Mouse (Mus musculus) myocyte (in vitro differentiated cells): ENCODE data around the gene Ipo11. TPM values are rescaled to one million over a fixed set of nuclear protein-coding genes. Genes with fewer than 3 reads are reported as not detected.

Experiments used
- H3K27me3 ChIP-seq: one replicate; pipeline ENCODE4 v1.6.1; 2011; ENCODE audit not compliant: control insufficient read depth, insufficient read depth, insufficient read length
- H3K36me3 ChIP-seq: one replicate; pipeline ENCODE4 v1.6.1; 2011; ENCODE audit not compliant: control insufficient read depth, insufficient read depth
- H3K4me2 ChIP-seq: one replicate; pipeline ENCODE4 v1.6.1; 2011; ENCODE audit warnings: low read depth, control low read depth
- H3K4me3 ChIP-seq: one replicate; pipeline ENCODE4 v1.5.1; 2011; ENCODE audit warnings: mild to moderate bottlenecking, control low read depth, moderate library complexity
- H3K79me2 ChIP-seq: one replicate; pipeline ENCODE4 v1.6.1; 2011; ENCODE audit not compliant: control insufficient read depth, insufficient read depth
- H3ac ChIP-seq: one replicate; pipeline ENCODE4 v1.6.1; 2011; ENCODE audit not compliant: control insufficient read depth, insufficient read length
- CEBPB ChIP-seq: IDR thresholded peaks from 2 replicates; pipeline ENCODE4 v1.6.1; 2011; ENCODE audit warnings: mild to moderate bottlenecking, moderate library complexity; ENCODE audit not compliant: poor library complexity, insufficient read depth, severe bottlenecking
- E2F4 ChIP-seq: IDR thresholded peaks from one replicate; pipeline ENCODE4 v1.6.1; 2011; ENCODE audit warnings: mild to moderate bottlenecking, control low read depth, moderate library complexity; ENCODE audit not compliant: insufficient read depth
- MAX ChIP-seq: IDR thresholded peaks from one replicate; pipeline ENCODE4 v1.6.1; 2011; ENCODE audit warnings: low read depth, mild to moderate bottlenecking, control low read depth
- MYOD1 ChIP-seq, 3 experiments: IDR thresholded peaks; one replicate each; pipeline ENCODE4 v1.6.1; 2011; ENCODE audit warnings: control low read depth in 2 of 3, low read depth in 2 of 3, mild to moderate bottlenecking in 2 of 3, moderate library complexity in 1 of 3; ENCODE audit not compliant: insufficient read length in 2 of 3, control insufficient read depth in 1 of 3
- MYOG ChIP-seq, 3 experiments: IDR thresholded peaks; one replicate each; pipeline ENCODE4 v1.6.1; 2011; ENCODE audit warnings: control low read depth in 2 of 3, low read depth in 2 of 3, mild to moderate bottlenecking in 2 of 3; ENCODE audit not compliant: insufficient read length in 2 of 3, control insufficient read depth in 1 of 3, insufficient read depth in 1 of 3
- POLR2A ChIP-seq: IDR thresholded peaks from one replicate; pipeline ENCODE4 v1.6.1; 2011; ENCODE audit warnings: low read depth, mild to moderate bottlenecking, control low read depth, moderate library complexity; ENCODE audit not compliant: insufficient read length
- POLR2AphosphoS2 ChIP-seq: IDR thresholded peaks from one replicate; pipeline ENCODE4 v1.6.1; 2011; ENCODE audit warnings: low read depth, control low read depth; ENCODE audit not compliant: insufficient read length
- REST ChIP-seq: IDR thresholded peaks from one replicate; pipeline ENCODE4 v1.6.1; 2011; ENCODE audit warnings: mild to moderate bottlenecking, control low read depth, moderate library complexity; ENCODE audit not compliant: insufficient read depth, insufficient read length
- TCF12 ChIP-seq: IDR thresholded peaks from one replicate; pipeline ENCODE4 v1.6.1; 2011; ENCODE audit warnings: mild to moderate bottlenecking, control low read depth; ENCODE audit not compliant: poor library complexity, insufficient read depth, severe bottlenecking
- TCF3 ChIP-seq: IDR thresholded peaks from one replicate; pipeline ENCODE4 v1.6.1; 2011; ENCODE audit warnings: low read depth, control low read depth; ENCODE audit not compliant: insufficient read length
- USF1 ChIP-seq: IDR thresholded peaks from one replicate; pipeline ENCODE4 v1.6.1; 2011; ENCODE audit warnings: low read depth, mild to moderate bottlenecking, control low read depth, moderate library complexity
- polyA plus RNA-seq: library from polyadenylated mRNA; unstranded; fragments of >200 nt; fragmentation: generic; extraction: Trizol; gene quantifications from one replicate; pipeline ENCODE4 v1.2.1, GENCODE M21; 2012; ENCODE audit warnings: missing spikeins

The Ipo11 gene
- polyA plus RNA-seq, 1 experiment, result 10.4 TPM

DNA sequence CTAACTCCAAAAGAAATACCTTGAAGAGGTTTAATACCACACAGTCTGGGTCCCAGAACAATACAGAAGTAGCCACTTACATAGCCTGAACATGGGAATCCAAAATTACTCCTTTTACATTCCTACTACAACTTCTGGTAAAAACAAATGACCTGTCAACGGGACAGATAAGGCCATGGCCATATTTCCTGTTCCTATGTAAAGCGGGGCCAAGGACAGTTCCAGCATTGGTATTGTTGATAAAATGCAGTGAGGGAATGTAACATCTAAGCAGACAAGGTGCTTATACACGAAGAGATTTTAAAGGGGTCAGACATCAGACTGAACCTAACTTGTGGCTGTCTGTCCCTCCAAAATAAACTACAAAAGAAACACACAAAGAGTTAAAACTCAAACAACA, 91.8 kb downstream of the Ipo11 start:
- no peak for TF ChIP-seq REST
- no peak for TF ChIP-seq POLR2AphosphoS2
- TF ChIP-seq TCF12, result no peak
- no peak for TF ChIP-seq MYOD1 (IDR thresholded peaks at IDR 0.05; ENCODE audit: control insufficient read depth in 1 of 3, insufficient read length in 2 of 3, low read depth in 2 of 3)
- no peak for TF ChIP-seq POLR2A
- no peak for TF ChIP-seq USF1
- TF ChIP-seq MAX, result no peak
- no peak for TF ChIP-seq MYOG (IDR thresholded peaks at IDR 0.05; ENCODE audit: control insufficient read depth in 1 of 3, insufficient read depth in 1 of 3, insufficient read length in 2 of 3, low read depth in 2 of 3)
- Histone ChIP-seq H3K4me3 (no peak overlapping the region), H3K4me2 (no peak overlapping the region), H3K27me3 (no peaks in the 10 kb centered on the region), H3K36me3 (peaks cover 7% of the 10 kb centered on the region), H3K79me2 (no peaks in the 10 kb centered on the region), H3ac (no peak overlapping the region)

DNA sequence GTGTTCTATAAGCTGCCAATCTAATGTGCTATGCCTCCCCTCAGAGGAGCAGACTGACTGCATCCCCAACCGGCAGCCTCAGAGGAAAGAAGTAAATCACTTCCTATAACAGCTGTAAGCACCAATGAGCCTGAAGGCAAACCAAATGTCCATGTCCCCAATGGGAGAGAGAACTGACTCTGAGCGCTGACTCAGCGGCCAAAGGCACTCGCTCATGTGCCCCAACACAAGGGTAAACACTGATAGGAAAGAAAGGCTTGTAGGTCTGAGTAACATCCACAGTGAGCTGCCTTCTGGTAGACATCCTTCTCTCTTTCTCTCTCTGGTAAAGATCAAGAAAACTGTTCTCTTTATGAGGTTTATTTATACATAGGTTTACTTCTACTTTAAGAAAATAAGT, 94.2 kb downstream of the Ipo11 start:
- Histone ChIP-seq H3ac (no peak overlapping the region), H3K79me2 (no peaks in the 10 kb centered on the region), H3K36me3 (peaks cover 15% of the 10 kb centered on the region), H3K27me3 (no peaks in the 10 kb centered on the region), H3K4me3 (no peak overlapping the region), H3K4me2 (no peak overlapping the region)
- TF ChIP-seq MAX, result no peak
- no peak for TF ChIP-seq MYOG (IDR thresholded peaks at IDR 0.05; ENCODE audit: control insufficient read depth in 1 of 3, insufficient read depth in 1 of 3, insufficient read length in 2 of 3, low read depth in 2 of 3)
- TF ChIP-seq TCF3, result no peak
- no peak for TF ChIP-seq MYOD1 (IDR thresholded peaks at IDR 0.05; ENCODE audit: control insufficient read depth in 1 of 3, insufficient read length in 2 of 3, low read depth in 2 of 3)
- TF ChIP-seq REST, result no peak
- TF ChIP-seq POLR2AphosphoS2, result no peak
- TF ChIP-seq POLR2A, result no peak
- TF ChIP-seq USF1, result no peak
- TF ChIP-seq E2F4, result no peak

DNA sequence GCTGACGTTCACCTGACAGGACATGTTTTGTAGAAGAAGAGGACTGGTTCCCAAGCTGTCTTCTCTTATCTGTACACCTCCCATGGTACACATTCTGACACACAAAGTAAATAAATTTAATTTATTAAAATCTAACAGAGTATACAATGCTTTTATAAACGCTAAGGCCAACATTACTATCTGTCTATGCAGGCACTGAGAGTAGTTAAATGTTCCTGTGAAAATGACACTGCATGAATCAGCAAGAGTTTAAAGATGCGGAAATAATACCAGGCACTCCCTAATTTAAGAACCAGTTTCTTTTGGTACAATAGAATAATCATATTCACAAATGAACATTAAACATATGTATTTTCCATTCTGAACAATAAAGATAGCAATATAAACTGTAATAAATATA, 98.0 kb downstream of the Ipo11 start:
- Histone ChIP-seq H3ac (no peak overlapping the region), H3K27me3 (no peaks in the 10 kb centered on the region), H3K4me3 (no peak overlapping the region), H3K36me3 (peaks cover 15% of the 10 kb centered on the region), H3K79me2 (no peaks in the 10 kb centered on the region), H3K4me2 (no peak overlapping the region)
- TF ChIP-seq MYOD1 (IDR thresholded peaks at IDR 0.05; ENCODE audit: control insufficient read depth in 1 of 3, insufficient read length in 2 of 3, low read depth in 2 of 3), result no peak
- TF ChIP-seq POLR2A, result no peak
- TF ChIP-seq MYOG (IDR thresholded peaks at IDR 0.05; ENCODE audit: control insufficient read depth in 1 of 3, insufficient read depth in 1 of 3, insufficient read length in 2 of 3, low read depth in 2 of 3), result no peak
- TF ChIP-seq TCF12, result no peak
- no peak for TF ChIP-seq MAX
- TF ChIP-seq POLR2AphosphoS2, result no peak
- TF ChIP-seq REST, result no peak
- no peak for TF ChIP-seq TCF3
- TF ChIP-seq USF1, result no peak
- TF ChIP-seq CEBPB, result no peak

DNA sequence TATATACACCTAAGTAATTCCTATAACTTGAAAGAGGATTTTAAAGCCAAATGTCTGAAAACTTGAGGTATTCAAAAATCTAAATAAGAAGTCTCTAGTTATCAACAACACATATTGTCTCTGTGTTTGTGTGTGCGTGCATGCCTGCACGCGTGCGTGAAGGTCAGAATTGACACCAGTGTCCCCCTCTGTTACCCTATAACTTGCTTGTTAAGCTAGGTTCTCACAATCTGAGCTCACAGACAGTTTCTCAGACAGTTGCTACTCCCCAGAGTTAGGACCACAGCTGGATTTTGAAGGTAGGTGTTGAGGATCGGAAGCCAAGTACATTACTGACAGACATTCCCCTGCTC, 100.3 kb downstream of the Ipo11 start:
- Histone ChIP-seq H3K36me3 (peaks cover 10% of the 10 kb centered on the region), H3K4me2 (no peak overlapping the region), H3ac (no peak overlapping the region), H3K4me3 (no peak overlapping the region), H3K79me2 (no peaks in the 10 kb centered on the region), H3K27me3 (no peaks in the 10 kb centered on the region)
- TF ChIP-seq USF1 (no peak), MAX (no peak), POLR2A (no peak), TCF12 (no peak), MYOG (IDR thresholded peaks at IDR 0.05; ENCODE audit: control insufficient read depth in 1 of 3, insufficient read depth in 1 of 3, insufficient read length in 2 of 3, low read depth in 2 of 3) (no peak), E2F4 (no peak), TCF3 (no peak)

DNA sequence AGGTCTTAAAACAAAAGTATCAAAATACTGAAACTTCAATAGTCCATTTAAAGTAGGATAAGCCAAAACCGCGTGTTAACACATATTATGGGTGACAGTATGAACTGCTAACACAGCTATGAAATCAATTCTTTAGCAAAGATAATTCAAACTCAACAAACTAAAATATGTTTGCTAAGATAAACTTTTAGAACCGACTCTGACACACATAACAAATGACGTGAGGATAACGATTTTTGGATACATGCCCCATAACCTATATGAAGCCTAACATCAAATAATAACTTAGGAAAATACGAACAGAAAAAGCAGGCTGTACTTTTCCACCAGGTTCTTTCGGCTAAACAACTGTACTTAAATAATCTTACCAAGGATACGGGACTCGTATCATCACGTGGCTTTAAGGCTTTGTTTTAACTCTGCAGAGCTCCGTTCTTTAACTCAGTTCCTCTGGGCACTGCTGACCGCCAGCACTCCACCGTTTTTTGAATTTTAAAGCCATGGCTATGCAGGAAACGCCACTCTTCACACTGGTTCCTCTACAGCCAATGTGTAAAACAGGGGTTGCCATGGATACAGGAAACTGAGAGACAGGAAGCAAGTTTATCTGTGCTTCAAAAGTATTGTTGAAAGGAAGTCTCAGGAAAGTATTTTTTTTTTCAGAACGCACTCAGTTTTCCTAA, 100.8 kb downstream of the Ipo11 start:
- Histone ChIP-seq H3K4me3 (no peak overlapping the region), H3ac (no peak overlapping the region), H3K27me3 (no peaks in the 10 kb centered on the region), H3K36me3 (peaks cover 10% of the 10 kb centered on the region), H3K4me2 (no peak overlapping the region), H3K79me2 (no peaks in the 10 kb centered on the region)
- TF ChIP-seq MAX (no peak), REST (no peak), TCF3 (no peak), USF1 (no peak), E2F4 (no peak)
